Mouse (Mus musculus) MEL (cell line): ENCODE measurements around the gene Dct. TPM values are rescaled to one million over a fixed set of nuclear protein-coding genes. Genes with fewer than 3 reads are reported as not detected.

Source experiments
- DNase-seq: peaks from one replicate; pipeline ENCODE4 v3.0.0; 2011; ENCODE audit warnings: low read depth, low spot score
- H3K27ac ChIP-seq: 2 replicates; pipeline ENCODE4 v1.5.1; 2012; ENCODE audit warnings: low read depth, mild to moderate bottlenecking, control low read depth, low read length, moderate library complexity; ENCODE audit not compliant: control insufficient read depth
- H3K27me3 ChIP-seq, 2 experiments: fragments of 150-350 bp in 1 of 2; sonication (generic) in 1 of 2; 2 replicates each; pipeline ENCODE4 v1.6.1; 2012; ENCODE audit warnings: low read length in 2 of 2, mild to moderate bottlenecking in 2 of 2, improper control_type of control experiment in 1 of 2, moderate library complexity in 1 of 2; ENCODE audit not compliant: insufficient read depth in 2 of 2, control insufficient read depth in 1 of 2
- H3K36me3 ChIP-seq, 2 experiments: 2 replicates each; pipeline ENCODE4 v1.6.1; 2012 to 2014; ENCODE audit warnings: low read length in 2 of 2, improper control_type of control experiment in 1 of 2, inconsistent platforms in 1 of 2, mild to moderate bottlenecking in 1 of 2; ENCODE audit not compliant: insufficient read depth in 2 of 2, control insufficient read depth in 1 of 2
- H3K4me1 ChIP-seq, 2 experiments: fragments of 150-350 bp in 1 of 2; sonication (generic) in 1 of 2; 2 replicates each; pipeline ENCODE4 v1.6.1; 2012; ENCODE audit warnings: low read length in 2 of 2, improper control_type of control experiment in 1 of 2, mild to moderate bottlenecking in 1 of 2; ENCODE audit not compliant: insufficient read depth in 2 of 2, control insufficient read depth in 1 of 2
- H3K4me3 ChIP-seq, 2 experiments: fragments of 150-350 bp in 1 of 2; sonication (generic) in 1 of 2; 2 replicates each; pipeline ENCODE4 v1.5.1; 2012; ENCODE audit warnings: low read depth in 2 of 2, low read length in 2 of 2, mild to moderate bottlenecking in 2 of 2, moderate library complexity in 2 of 2, control low read depth in 1 of 2, improper control_type of control experiment in 1 of 2; ENCODE audit not compliant: control insufficient read depth in 1 of 2, insufficient read depth in 1 of 2
- H3K79me2 ChIP-seq: 2 replicates; pipeline ENCODE4 v1.6.1; 2012; ENCODE audit warnings: mild to moderate bottlenecking, low read length, moderate library complexity; ENCODE audit not compliant: control insufficient read depth, poor library complexity, insufficient read depth
- H3K9ac ChIP-seq: 2 replicates; pipeline ENCODE4 v1.6.1; 2012; ENCODE audit warnings: low read depth, mild to moderate bottlenecking, control low read depth, low read length, moderate library complexity; ENCODE audit not compliant: control insufficient read depth, poor library complexity, severe bottlenecking
- H3K9me3 ChIP-seq: fragments of 150-350 bp; sonication (generic); replicated peaks from 2 replicates; pipeline ENCODE4 v1.6.1; 2012; ENCODE audit warnings: mild to moderate bottlenecking, low read length, improper control_type of control experiment, moderate library complexity; ENCODE audit not compliant: insufficient read depth
- CHD1 ChIP-seq: IDR thresholded peaks from 2 replicates; pipeline ENCODE4 v1.6.1; 2012; ENCODE audit warnings: low read depth, mild to moderate bottlenecking, inconsistent platforms, low read length, improper control_type of control experiment
- ELF1 ChIP-seq: IDR thresholded peaks from 2 replicates; pipeline ENCODE4 v1.6.1; 2014; ENCODE audit warnings: low read depth, mild to moderate bottlenecking, inconsistent platforms, low read length, improper control_type of control experiment, moderate library complexity
- GATA1 ChIP-seq: IDR thresholded peaks from 2 replicates; pipeline ENCODE4 v1.6.1; 2011; ENCODE audit warnings: low read depth, low read length, improper control_type of control experiment
- HCFC1 ChIP-seq: IDR thresholded peaks from 2 replicates; pipeline ENCODE4 v1.6.1; 2012; ENCODE audit warnings: low read depth, mild to moderate bottlenecking, inconsistent platforms, low read length, improper control_type of control experiment, moderate library complexity
- JUND ChIP-seq: IDR thresholded peaks from 2 replicates; pipeline ENCODE4 v1.6.1; 2011; ENCODE audit warnings: low read depth, mild to moderate bottlenecking, improper control_type of control experiment, low read length
- MAFK ChIP-seq: IDR thresholded peaks from 2 replicates; pipeline ENCODE4 v1.6.1; 2011; ENCODE audit warnings: low read depth, mild to moderate bottlenecking, low read length, improper control_type of control experiment, borderline replicate concordance
- MAX ChIP-seq: IDR thresholded peaks from 2 replicates; pipeline ENCODE4 v1.6.1; 2011; ENCODE audit warnings: low read length, improper control_type of control experiment
- MXI1 ChIP-seq: IDR thresholded peaks from 2 replicates; pipeline ENCODE4 v1.6.1; 2011; ENCODE audit warnings: mild to moderate bottlenecking, low read depth, low read length, improper control_type of control experiment
- MYB ChIP-seq: IDR thresholded peaks from 2 replicates; pipeline ENCODE4 v1.6.1; 2011; ENCODE audit warnings: mild to moderate bottlenecking, low read depth, low read length, improper control_type of control experiment
- MYC ChIP-seq: IDR thresholded peaks from 2 replicates; pipeline ENCODE4 v1.6.1; 2011; ENCODE audit warnings: low read depth, mild to moderate bottlenecking, low read length, improper control_type of control experiment, moderate library complexity
- NRF1 ChIP-seq: IDR thresholded peaks from 2 replicates; pipeline ENCODE4 v1.6.1; 2014; ENCODE audit warnings: low read depth, mild to moderate bottlenecking, inconsistent platforms, low read length, improper control_type of control experiment, moderate library complexity; ENCODE audit not compliant: poor library complexity, insufficient read depth, severe bottlenecking
- POLR2A ChIP-seq, 2 experiments: IDR thresholded peaks; 2 replicates each; pipeline ENCODE4 v1.6.1; 2011 to 2012; ENCODE audit warnings: low read length in 2 of 2, mild to moderate bottlenecking in 2 of 2, control low read depth in 1 of 2, improper control_type of control experiment in 1 of 2, low read depth in 1 of 2, moderate library complexity in 1 of 2; ENCODE audit not compliant: control insufficient read depth in 1 of 2, insufficient read depth in 1 of 2, poor library complexity in 1 of 2
- RAD21 ChIP-seq: IDR thresholded peaks from 2 replicates; pipeline ENCODE4 v1.6.1; 2011; ENCODE audit warnings: mild to moderate bottlenecking, low read depth, low read length, improper control_type of control experiment
- TBP ChIP-seq: IDR thresholded peaks from 2 replicates; pipeline ENCODE4 v1.8.0; 2011; ENCODE audit warnings: low read depth, low read length, improper control_type of control experiment
- TCF12 ChIP-seq: IDR thresholded peaks from 2 replicates; pipeline ENCODE4 v1.6.1; 2014; ENCODE audit warnings: low read depth, mild to moderate bottlenecking, inconsistent platforms, low read length, improper control_type of control experiment, moderate library complexity
- USF1 ChIP-seq: IDR thresholded peaks from 2 replicates; pipeline ENCODE4 v1.6.1; 2014; ENCODE audit warnings: low read depth, mild to moderate bottlenecking, inconsistent platforms, low read length, improper control_type of control experiment, moderate library complexity
- ZMIZ1 ChIP-seq: IDR thresholded peaks from 2 replicates; pipeline ENCODE4 v1.6.1; 2012; ENCODE audit warnings: low read depth, mild to moderate bottlenecking, inconsistent platforms, low read length, improper control_type of control experiment, moderate library complexity
- polyA plus RNA-seq, 2 experiments: library from polyadenylated mRNA; stranded (reverse) in 1 of 2; unstranded in 1 of 2; fragments of >175 nt in 1 of 2; fragments of >200 nt in 1 of 2; gene quantifications; 2 replicates each; pipeline versions ENCODE4 v1.2.1 to v1.2.4; 2012; ENCODE audit warnings: low replicate concordance in 2 of 2, low read depth in 1 of 2; ENCODE audit not compliant: insufficient read length in 2 of 2, insufficient read depth in 1 of 2, missing spikeins in 1 of 2
- total RNA-seq: library from RNA; depleted of rRNA; stranded (reverse); fragments of 300-350 nt; gene quantifications from 2 replicates; pipeline ENCODE4 v1.2.3, GENCODE M21; 2012

Dct gene
- total and polyA plus RNA-seq, 3 experiments, result 0.08 to 0.49 TPM; not detected in 1

DNA sequence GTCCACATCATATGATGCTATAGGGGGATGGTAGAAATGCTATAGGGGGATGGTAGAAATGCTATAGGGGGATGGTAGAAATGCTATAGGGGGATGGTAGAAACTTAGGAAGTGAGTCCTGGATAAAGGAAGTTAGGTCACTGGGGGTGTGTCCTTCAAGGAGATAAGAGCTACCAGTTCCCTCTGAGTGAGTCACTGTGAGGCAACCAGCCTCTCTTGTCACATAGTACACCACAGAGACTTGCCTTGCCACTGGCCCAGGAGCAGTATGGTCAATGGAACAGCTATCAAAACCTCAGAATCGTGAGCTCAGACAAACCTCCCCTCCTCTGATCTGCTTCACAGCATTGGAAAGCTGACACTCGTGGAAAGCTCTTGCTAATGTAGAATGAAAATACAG is 46.2 kb upstream of the Dct start:
- Histone ChIP-seq H3K4me3 (no peak overlapping the region), H3K9me3 (no peaks in the 10 kb centered on the region), H3K36me3 (no peaks in the 10 kb centered on the region; a peak in 1 of 4 replicates), H3K27me3 (no peaks in the 10 kb centered on the region), H3K9ac (no peak overlapping the region), H3K4me1 (0 out of 4 replicates have a peak, but pooled peaks cover 0 to 2% of the 10 kb centered on the region in 2 experiments), H3K27ac (no peak overlapping the region), H3K79me2 (no peaks in the 10 kb centered on the region)
- TF ChIP-seq MAFK, result no peak
- no peak for TF ChIP-seq ZMIZ1
- TF ChIP-seq GATA1, result 0 out of 2 replicates have a peak, but pooled peaks have one; percentile 45
- TF ChIP-seq USF1, result no peak
- no peak for TF ChIP-seq RAD21
- peak in 1 of 2 experiments; percentile 33; a peak in 1 of 4 replicates for TF ChIP-seq POLR2A (IDR thresholded peaks at IDR 0.05; ENCODE audit: control insufficient read depth in 1 of 2, insufficient read depth in 1 of 2, low read depth in 1 of 2, low read length in 2 of 2, poor library complexity in 1 of 2)
- TF ChIP-seq MYC, result no peak
- no peak for TF ChIP-seq MAX
- TF ChIP-seq MYB, result no peak
- DNase-seq, result peak; percentile 60

DNA sequence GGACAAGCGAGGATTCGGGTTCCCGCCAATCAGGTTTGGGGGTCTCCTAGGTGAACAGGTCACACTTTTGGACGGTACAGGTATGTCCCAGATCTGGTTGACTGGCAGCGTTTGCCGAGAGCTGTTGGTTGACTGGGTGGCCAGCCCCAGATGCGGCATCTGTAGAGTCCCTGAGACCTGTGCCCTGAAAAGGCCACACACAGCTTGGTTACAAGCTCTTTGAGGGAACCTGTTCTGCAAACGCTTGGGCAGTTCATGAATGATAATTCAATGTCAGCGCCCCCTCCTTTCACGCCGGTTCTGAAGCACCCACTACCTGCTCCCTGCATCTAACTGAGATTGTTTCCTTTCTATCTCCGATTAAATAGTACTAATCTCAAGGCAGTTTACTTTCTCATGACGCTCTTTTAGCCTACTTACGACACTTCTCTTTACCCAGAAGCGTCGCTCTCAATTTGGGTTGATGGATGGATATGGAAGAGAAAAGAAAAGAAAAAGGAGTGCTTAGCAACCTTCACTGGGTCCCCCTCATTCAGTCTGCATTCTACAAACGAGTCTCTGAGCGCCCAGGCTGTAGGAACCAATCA is 37.9 kb upstream of the Dct start:
- H3K36me3 ChIP-seq, result no peaks in the 10 kb centered on the region
- H3K4me3 ChIP-seq, result peak overlapping the region; percentile 48 to 90
- H3K27me3 ChIP-seq, result no peaks in the 10 kb centered on the region; a peak in 1 of 4 replicates
- H3K79me2 ChIP-seq, result no peaks in the 10 kb centered on the region; the same call in 1 of the 2 replicates
- no peaks in the 10 kb centered on the region for H3K4me1 ChIP-seq
- peak overlapping the region; percentile 63 for H3K9ac ChIP-seq
- H3K9me3 ChIP-seq, result no peaks in the 10 kb centered on the region
- no peak overlapping the region for H3K27ac ChIP-seq
- peak; percentile 53 for DNase-seq
- TF ChIP-seq TCF12 (no peak), CHD1 (no peak), JUND (no peak), MXI1 (peak; percentile 44; the same call in 1 of the 2 replicates)

DNA sequence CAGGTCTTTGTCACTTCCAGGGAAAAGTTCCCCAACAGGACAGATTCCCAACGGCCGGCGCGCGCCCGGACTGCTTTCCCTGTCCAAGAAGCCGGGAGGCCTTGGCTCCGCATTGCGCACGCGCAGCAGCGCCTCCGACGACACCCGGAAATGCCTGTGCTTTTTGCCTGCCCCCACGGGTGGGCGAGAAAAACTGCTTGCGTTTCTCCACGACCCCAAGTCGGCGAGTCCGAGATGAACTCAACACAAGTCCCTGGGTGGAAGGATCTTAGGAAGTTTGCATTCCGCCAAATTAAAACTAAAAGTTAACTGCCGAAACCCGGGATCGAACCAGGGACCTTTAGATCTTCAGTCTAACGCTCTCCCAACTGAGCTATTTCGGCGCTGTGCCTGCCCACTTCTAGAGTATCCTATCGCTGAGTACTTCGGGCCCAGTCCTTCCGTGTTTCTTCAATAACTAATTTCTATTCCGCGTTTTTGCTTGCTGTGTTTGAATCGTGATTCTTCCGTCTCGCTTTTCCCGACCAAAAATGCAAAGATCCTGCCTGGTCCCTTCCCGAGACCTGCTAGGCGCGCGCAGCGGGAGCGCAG is 37.3 kb upstream of the Dct start:
- H3K36me3 ChIP-seq, result no peaks in the 10 kb centered on the region
- peak overlapping the region; percentile 76 for H3K27ac ChIP-seq
- H3K4me3 ChIP-seq, result peak overlapping the region; percentile 48 to 90
- peak; percentile 85 for DNase-seq
- H3K79me2 ChIP-seq, result no peaks in the 10 kb centered on the region; the same call in 1 of the 2 replicates
- H3K4me1 ChIP-seq, result no peaks in the 10 kb centered on the region
- peak overlapping the region; percentile 77 for H3K9ac ChIP-seq
- TF ChIP-seq JUND, result no peak
- TF ChIP-seq CHD1, result no peak
- TF ChIP-seq HCFC1, result no peak
- TF ChIP-seq ZMIZ1, result no peak
- TF ChIP-seq ELF1, result peak; percentile 91
- TF ChIP-seq MXI1, result 0 out of 2 replicates have a peak, but pooled peaks have one; percentile 4
- peak; percentile 90 for TF ChIP-seq MAFK
- peak; percentile 100 for TF ChIP-seq TBP
- TF ChIP-seq MYB, result no peak
- TF ChIP-seq NRF1, result peak; percentile 84
- TF ChIP-seq, all 39 proteins: peak for 5
- no peaks in the 10 kb centered on the region; a peak in 1 of 4 replicates for H3K27me3 ChIP-seq
- no peaks in the 10 kb centered on the region for H3K9me3 ChIP-seq
